Mouse (Mus musculus) heart, postnatal 0 days (tissue): ENCODE data around the gene Tnnc1. TPM values are rescaled to one million over a fixed set of nuclear protein-coding genes. Genes with fewer than 3 reads are reported as not detected.

Source experiments
- ATAC-seq: fragments of 200-750 bp; cut with Nextera tagmentation; 2 replicates; pipeline ENCODE4 v1.8.0; 2017; ENCODE audit warnings: low read depth, moderate number of reproducible peaks, moderate library complexity; ENCODE audit not compliant: insufficient read depth
- DNase-seq: peaks from one replicate; pipeline ENCODE4 v3.0.0-alpha.2; 2016; ENCODE audit warnings: low spot score
- H3K27ac ChIP-seq: fragments of 300-500 bp; sonication (generic); 2 replicates; pipeline ENCODE4 v1.5.1; 2014; ENCODE audit warnings: low read depth, mild to moderate bottlenecking
- H3K27me3 ChIP-seq: fragments of 300-500 bp; sonication (generic); 2 replicates; pipeline ENCODE4 v1.6.1; 2014; ENCODE audit warnings: low read length, mixed read lengths; ENCODE audit not compliant: control insufficient read depth, insufficient read depth
- H3K36me3 ChIP-seq: fragments of 300-500 bp; sonication (generic); replicated peaks from 2 replicates; pipeline ENCODE4 v1.6.1; 2014; ENCODE audit warnings: low read length, mixed read lengths; ENCODE audit not compliant: control insufficient read depth, insufficient read depth
- H3K4me1 ChIP-seq: fragments of 300-500 bp; sonication (generic); 2 replicates; pipeline ENCODE4 v1.6.1; 2014; ENCODE audit warnings: antibody characterized with exemption; ENCODE audit not compliant: control insufficient read depth, insufficient read depth
- H3K4me2 ChIP-seq: fragments of 300-500 bp; sonication (generic); 2 replicates; pipeline ENCODE4 v1.6.1; 2014; ENCODE audit warnings: low read depth, mild to moderate bottlenecking, low read length, moderate library complexity
- H3K4me3 ChIP-seq: fragments of 300-500 bp; sonication (generic); 2 replicates; pipeline ENCODE4 v1.5.1; 2014; ENCODE audit warnings: low read depth, low read length
- H3K9ac ChIP-seq: fragments of 300-500 bp; sonication (generic); replicated peaks from 2 replicates; pipeline ENCODE4 v1.6.1; 2014; ENCODE audit warnings: low read depth, low read length, mixed read lengths
- H3K9me3 ChIP-seq: fragments of 300-500 bp; sonication (generic); replicated peaks from 2 replicates; pipeline ENCODE4 v1.6.1; 2016; ENCODE audit warnings: low read length; ENCODE audit not compliant: control insufficient read depth
- CTCF ChIP-seq: IDR thresholded peaks from 2 replicates; pipeline ENCODE4 v1.5.1; 2016; ENCODE audit warnings: antibody characterized with exemption, control low read depth, low read depth
- EP300 ChIP-seq: IDR thresholded peaks from 2 replicates; pipeline ENCODE4 v1.6.1; 2016; ENCODE audit warnings: antibody characterized with exemption, low read depth
- WGBS: fragments of 180-500 bp; shearing (Covaris S2); extraction: QIAGEN DNeasy Blood & Tissue Kit; methylation state at CpG from one replicate; pipeline ENCODE4 v1.1.7; 2014; 5-methylcytosine and 5-hydroxymethylcytosine counted together
- polyA plus RNA-seq: library from polyadenylated mRNA; unstranded; fragments of >200 nt; fragmentation: Nextera tagmentation; extraction: Ambion mirVana; gene quantifications from 2 replicates; pipeline ENCODE4 v1.2.1, GENCODE M21; 2015
- total RNA-seq: library from RNA; depleted of rRNA; stranded (reverse); fragments of >200 nt; gene quantifications from 2 replicates; pipeline ENCODE4 v1.2.3, GENCODE M21; 2014; ENCODE audit warnings: low replicate concordance

Gene Tnnc1
- total and polyA plus RNA-seq, 2 experiments from 2014 or later = 3,145 to 7,680 TPM

DNA sequence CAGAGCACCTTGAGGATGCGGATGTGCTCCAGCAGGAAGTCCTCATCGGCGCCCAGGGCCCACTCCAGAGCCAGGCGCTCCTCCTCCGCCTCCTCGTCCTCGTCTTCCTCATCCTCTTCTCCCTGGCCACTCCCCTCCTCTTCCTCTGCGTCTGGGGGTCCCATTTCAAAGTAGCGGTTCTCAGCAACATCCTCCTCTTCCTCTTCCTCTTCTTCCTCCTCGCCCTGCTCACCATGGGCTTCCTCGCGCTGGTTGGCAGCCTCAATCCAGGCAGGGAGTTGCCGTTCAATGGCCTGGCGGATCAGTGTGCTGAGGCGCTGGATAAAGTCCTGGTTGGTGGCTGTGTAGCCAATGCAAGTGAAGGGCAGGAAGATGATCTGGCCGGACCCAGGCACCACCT is 30.8 kb upstream of the Tnnc1 start:
- H3K4me2 ChIP-seq = no peak overlapping the region
- peaks cover 96% of the 10 kb centered on the region for H3K36me3 ChIP-seq
- no peaks in the 10 kb centered on the region for H3K9me3 ChIP-seq
- no peak overlapping the region for H3K27ac ChIP-seq
- H3K4me1 ChIP-seq = no peaks in the 10 kb centered on the region
- TF ChIP-seq EP300 (no peak), CTCF (no peak)
- ATAC-seq (no peak), DNase-seq (no peak)
- no peak overlapping the region for H3K9ac ChIP-seq
- WGBS = 75% methylated on average over 16 of the region's 16 CpGs
- no peaks in the 10 kb centered on the region for H3K27me3 ChIP-seq
- no peak overlapping the region for H3K4me3 ChIP-seq

DNA sequence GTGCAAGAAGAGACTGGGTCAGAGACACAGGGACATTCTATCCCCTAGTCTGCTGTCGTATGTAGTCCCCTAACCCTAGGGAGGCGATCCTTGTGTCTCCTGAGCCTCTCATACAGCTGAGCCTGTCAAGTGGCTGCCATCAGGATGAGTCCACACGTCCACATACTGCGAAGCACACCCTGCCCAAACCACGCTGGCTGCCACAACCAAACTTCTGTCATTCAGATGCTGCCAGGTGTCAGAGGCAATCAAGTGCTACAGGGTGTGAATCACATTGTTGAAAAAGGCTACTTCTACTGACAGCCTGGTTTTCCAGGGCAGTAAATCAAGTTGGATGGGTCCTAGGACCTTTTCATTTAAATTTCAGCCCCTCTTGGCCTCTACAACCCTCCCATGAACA is 30.4 kb upstream of the Tnnc1 start:
- H3K27ac ChIP-seq = no peak overlapping the region
- DNase-seq = no peak
- no peak overlapping the region for H3K9ac ChIP-seq
- H3K36me3 ChIP-seq = peaks cover 96% of the 10 kb centered on the region
- no peak for ATAC-seq
- WGBS = 85% methylated on average over 5 of the region's 5 CpGs
- no peaks in the 10 kb centered on the region for H3K4me1 ChIP-seq
- no peaks in the 10 kb centered on the region for H3K27me3 ChIP-seq
- no peak overlapping the region for H3K4me2 ChIP-seq
- no peaks in the 10 kb centered on the region for H3K9me3 ChIP-seq
- no peak overlapping the region for H3K4me3 ChIP-seq
- TF ChIP-seq EP300 = no peak
- no peak for TF ChIP-seq CTCF

DNA sequence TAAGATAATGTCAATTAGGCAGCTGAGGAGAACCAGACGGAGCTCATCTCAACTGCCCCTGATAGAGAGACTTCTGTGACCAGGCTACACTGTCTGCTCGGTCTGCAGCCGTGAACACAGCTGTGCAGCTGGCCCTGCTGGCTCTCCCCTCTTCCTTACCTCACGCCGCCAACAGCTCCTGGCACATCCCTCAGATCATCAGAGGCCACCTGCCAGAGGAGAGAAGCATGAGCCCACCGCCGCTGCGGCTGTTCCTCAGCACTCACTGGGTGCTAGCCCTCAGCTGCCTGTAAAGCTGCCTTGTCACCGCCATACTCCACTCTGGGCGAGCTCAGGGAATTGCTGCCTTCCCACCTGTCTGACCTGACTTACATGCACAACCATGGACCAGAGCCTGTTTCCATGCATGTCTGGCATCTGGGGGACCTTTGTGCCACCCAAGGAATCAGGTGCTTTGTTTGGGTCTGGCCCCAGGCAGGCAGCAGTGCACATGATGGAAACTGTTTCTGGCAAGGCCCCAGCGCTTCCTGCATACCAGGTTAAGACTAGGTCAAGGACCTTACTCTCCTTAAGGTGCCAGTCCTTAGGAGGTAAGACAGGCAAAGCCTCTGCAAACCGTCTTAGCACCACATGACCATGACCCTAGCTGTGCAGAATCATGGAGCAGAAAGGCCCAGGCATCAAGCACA is 28.3 kb upstream of the Tnnc1 start:
- no peaks in the 10 kb centered on the region for H3K27me3 ChIP-seq
- H3K9me3 ChIP-seq = no peaks in the 10 kb centered on the region
- no peak overlapping the region for H3K4me3 ChIP-seq
- peaks cover 96% of the 10 kb centered on the region for H3K36me3 ChIP-seq
- ATAC-seq (0 out of 2 replicates have a peak, but pooled peaks have one; percentile 27), DNase-seq (no peak)
- 72% methylated on average over 12 of the region's 12 CpGs for WGBS
- no peak overlapping the region for H3K4me2 ChIP-seq
- no peak overlapping the region for H3K27ac ChIP-seq
- no peak overlapping the region for H3K9ac ChIP-seq
- H3K4me1 ChIP-seq = 0 out of 2 replicates have a peak, but pooled peaks cover 2% of the 10 kb centered on the region
- no peak for TF ChIP-seq EP300
- no peak for TF ChIP-seq CTCF

DNA sequence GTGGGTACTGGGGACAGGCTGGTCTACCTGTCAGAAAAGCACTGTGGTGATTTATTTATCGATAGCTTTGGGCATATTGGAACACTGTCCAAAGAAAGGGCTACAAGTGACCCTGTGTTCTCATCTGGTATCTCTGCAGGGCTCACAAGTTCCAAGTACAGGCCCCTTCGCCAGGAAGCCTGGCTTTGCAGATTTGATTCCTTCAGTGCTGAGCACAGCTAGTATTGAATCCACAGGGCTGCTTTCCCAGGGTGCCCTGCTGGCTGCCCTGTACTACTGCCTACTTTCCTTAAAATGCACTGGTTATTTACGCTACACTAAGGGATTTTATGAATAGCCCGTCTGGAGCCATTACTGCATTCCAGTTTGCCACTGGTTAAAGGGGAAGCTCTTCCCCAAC is 26.6 kb upstream of the Tnnc1 start:
- no peak for ATAC-seq
- no peaks in the 10 kb centered on the region for H3K9me3 ChIP-seq
- no peak overlapping the region for H3K4me3 ChIP-seq
- no peaks in the 10 kb centered on the region for H3K27me3 ChIP-seq
- no peak for DNase-seq
- no peak overlapping the region for H3K4me2 ChIP-seq
- peaks cover 96% of the 10 kb centered on the region for H3K36me3 ChIP-seq
- TF ChIP-seq CTCF = no peak
- no peak for TF ChIP-seq EP300
- 0 out of 2 replicates have a peak, but pooled peaks cover 2% of the 10 kb centered on the region for H3K4me1 ChIP-seq
- no peak overlapping the region for H3K27ac ChIP-seq
- WGBS = 72% methylated on average over 4 of the region's 4 CpGs
- no peak overlapping the region for H3K9ac ChIP-seq

DNA sequence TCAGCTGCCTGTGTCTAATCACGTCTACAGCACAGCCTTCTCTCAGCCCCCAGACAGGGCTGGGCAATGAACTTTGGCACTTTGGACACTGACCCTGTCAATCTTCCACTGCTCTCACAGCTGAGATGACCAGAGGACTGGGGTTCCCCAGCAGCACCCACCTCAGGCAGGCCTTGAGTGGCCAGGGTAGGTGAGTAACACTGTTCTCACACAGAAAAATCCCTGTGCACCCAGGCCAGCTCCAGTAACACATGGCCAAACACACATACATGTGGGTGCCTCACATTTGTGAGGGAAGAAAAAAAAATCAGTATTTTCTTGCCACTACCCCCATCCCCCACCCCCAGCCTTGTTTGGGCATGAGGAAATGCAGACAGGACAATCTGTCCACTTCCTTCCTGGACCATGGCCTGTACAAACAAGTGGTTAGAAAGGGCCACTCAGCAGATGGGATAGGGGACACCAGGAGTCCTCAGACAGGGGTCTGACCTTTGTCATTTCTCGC is 25.3 kb upstream of the Tnnc1 start:
- H3K27ac ChIP-seq = peak overlapping the region; percentile 51
- H3K4me1 ChIP-seq = peaks cover 9% of the 10 kb centered on the region; the same call in 1 of the 2 replicates
- no peaks in the 10 kb centered on the region for H3K27me3 ChIP-seq
- no peak for TF ChIP-seq EP300
- no peak for TF ChIP-seq CTCF
- DNase-seq (no peak), ATAC-seq (no peak)
- peaks cover 96% of the 10 kb centered on the region for H3K36me3 ChIP-seq
- H3K9ac ChIP-seq = no peak overlapping the region
- no peak overlapping the region for H3K4me3 ChIP-seq
- H3K4me2 ChIP-seq = no peak overlapping the region
- no peaks in the 10 kb centered on the region for H3K9me3 ChIP-seq
- 60% methylated on average over 2 of the region's 2 CpGs for WGBS

DNA sequence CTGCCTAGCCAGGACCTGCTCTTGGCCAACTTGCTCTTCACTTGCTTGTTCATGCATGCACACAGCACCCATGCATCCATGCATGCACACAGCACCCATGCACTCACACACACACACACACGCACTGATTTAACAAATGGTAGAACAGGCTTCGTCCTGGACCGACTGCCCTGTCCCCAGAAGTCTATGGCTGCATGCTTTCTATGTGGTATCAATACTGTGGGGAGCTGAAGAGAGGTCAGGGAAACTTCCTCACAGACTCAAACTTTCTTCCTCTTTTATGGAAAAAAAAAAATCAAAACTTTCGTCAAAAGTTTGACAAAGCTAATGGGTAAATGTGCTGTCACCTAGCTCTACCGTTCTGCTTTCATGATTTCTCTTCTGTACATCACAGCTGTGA is 24.6 kb upstream of the Tnnc1 start:
- H3K4me1 ChIP-seq = peaks cover 12% of the 10 kb centered on the region; the same call in 1 of the 2 replicates
- DNase-seq = no peak
- H3K4me2 ChIP-seq = no peak overlapping the region
- peak overlapping the region; percentile 51 for H3K27ac ChIP-seq
- H3K4me3 ChIP-seq = no peak overlapping the region
- no peak for TF ChIP-seq CTCF
- TF ChIP-seq EP300 = no peak
- H3K9ac ChIP-seq = no peak overlapping the region
- ATAC-seq = no peak
- 75% methylated on average over 5 of the region's 5 CpGs for WGBS
- peaks cover 98% of the 10 kb centered on the region for H3K36me3 ChIP-seq
- H3K9me3 ChIP-seq = no peaks in the 10 kb centered on the region
- H3K27me3 ChIP-seq = no peaks in the 10 kb centered on the region
